Mouse (Mus musculus) bone marrow, adult 2 months (tissue): ENCODE data around the gene Gpank1.
"Not testable (repeated sequence)": the region's sequence is repeated elsewhere in the genome, so short reads cannot be mapped to it uniquely, and the experiment has no call there.

Source experiments
- CTCF ChIP-seq: fragments of 200-500 bp; IDR thresholded peaks from 2 replicates; pipeline ENCODE4 v1.5.1; 2011; ENCODE audit warnings: low read length, control low read depth; ENCODE audit not compliant: control insufficient read depth, insufficient read depth
- POLR2A ChIP-seq: fragments of 200-500 bp; IDR thresholded peaks from 2 replicates; pipeline ENCODE4 v1.6.1; 2011; ENCODE audit warnings: low read depth, mild to moderate bottlenecking, control low read depth, low read length, borderline replicate concordance; ENCODE audit not compliant: control insufficient read depth

- TF ChIP-seq POLR2A, CTCF: not testable (repeated sequence)
These were observed 2.0 kb downstream of the Gpank1 start for GRCm38 (mm10) chr17:35123287-35123686.
